Comparison of ENCODE assay signal across 24 mouse cellular contexts in the genomic region with DNA sequence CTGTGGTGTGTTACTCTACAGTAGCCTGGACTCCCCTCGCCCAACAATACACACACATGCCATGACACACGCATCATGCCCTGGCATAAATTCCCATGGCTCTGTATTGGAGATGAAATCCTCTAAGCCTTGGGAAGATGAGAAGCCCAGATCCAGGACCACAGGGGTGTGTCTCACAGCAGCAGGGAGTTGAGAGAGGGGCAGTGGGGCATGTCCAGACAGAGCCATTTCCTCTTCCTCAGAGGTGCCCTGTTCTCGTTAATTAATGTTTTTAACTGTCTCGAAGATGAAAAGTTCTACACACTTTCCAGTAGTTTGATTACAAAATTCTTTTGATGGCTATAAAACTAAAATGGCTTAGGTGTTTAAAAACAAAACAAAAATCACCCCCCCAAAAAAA.
A peak's percentile ranks its signal among the peaks of the same experiment; 100 is the strongest.
DNase-seq lines count a peak whose midpoint lies in the region; ATAC-seq lines count a peak whose summit lies in the region.
"Had no signal": no experiment of that assay in that cellular context is flagged by ENCODE, and none has a peak within 500 bp of the region (broad histone marks: within the 10 kb centered on the region; RNA-seq: fewer than 3 reads in every experiment).

No protein-coding gene starts in this region.

- no peak overlapping the region for H3K4me3 ChIP-seq in embryonic facial prominence, embryonic 15.5 days (replicated peaks)
- no peak overlapping the region for H3K4me3 ChIP-seq in embryonic facial prominence, embryonic 10.5 days
- no peak overlapping the region for H3K4me3 ChIP-seq in kidney, embryonic 16.5 days (ENCODE audit: low read length)
- H3K4me3 ChIP-seq in stomach, embryonic 16.5 days (replicated peaks; ENCODE audit: low read length): no peak overlapping the region
- H3K4me3 ChIP-seq: embryonic facial prominence, embryonic 13.5 days; forebrain, embryonic 10.5 days; forebrain, embryonic 13.5 days; gastrocnemius, adult 2 months; hindbrain, embryonic 12.5 days had no signal

- H3K27ac ChIP-seq in embryonic facial prominence, embryonic 15.5 days (replicated peaks): peak overlapping the region; percentile 8; the same call in 1 of the 2 replicates
- no peak overlapping the region for H3K27ac ChIP-seq in embryonic facial prominence, embryonic 10.5 days (replicated peaks)
- no peak overlapping the region for H3K27ac ChIP-seq in kidney, embryonic 16.5 days (ENCODE audit: low read length)
- H3K27ac ChIP-seq in stomach, embryonic 16.5 days (ENCODE audit: low read length): peak overlapping the region; percentile 67; the same call in 1 of the 2 replicates
- H3K27ac ChIP-seq: embryonic facial prominence, embryonic 13.5 days; forebrain, embryonic 10.5 days; forebrain, embryonic 13.5 days; gastrocnemius, adult 2 months; hindbrain, embryonic 12.5 days had no signal

- 75% methylated on average over 4 of the region's 4 CpGs for WGBS in embryonic facial prominence, embryonic 15.5 days
- 81% methylated on average over 4 of the region's 4 CpGs for WGBS in embryonic facial prominence, embryonic 10.5 days
- 44% methylated on average over 4 of the region's 4 CpGs for WGBS in kidney, embryonic 16.5 days
- WGBS in stomach, embryonic 16.5 days: 77% methylated on average over 4 of the region's 4 CpGs

- no peaks in the 10 kb centered on the region for H3K9me3 ChIP-seq in embryonic facial prominence, embryonic 15.5 days (replicated peaks)
- H3K9me3 ChIP-seq in embryonic facial prominence, embryonic 10.5 days: no peaks in the 10 kb centered on the region
- no peaks in the 10 kb centered on the region for H3K9me3 ChIP-seq in kidney, embryonic 16.5 days (ENCODE audit: low read length)
- H3K9me3 ChIP-seq in stomach, embryonic 16.5 days (replicated peaks; ENCODE audit: control insufficient read depth, low read length): no peaks in the 10 kb centered on the region
- H3K9me3 ChIP-seq: embryonic facial prominence, embryonic 13.5 days; forebrain, embryonic 10.5 days; forebrain, embryonic 13.5 days; hindbrain, embryonic 12.5 days had no signal

- H3K9ac ChIP-seq in embryonic facial prominence, embryonic 15.5 days: no peak overlapping the region
- H3K9ac ChIP-seq in kidney, embryonic 16.5 days (replicated peaks; ENCODE audit: low read length): no peak overlapping the region
- H3K9ac ChIP-seq in stomach, embryonic 16.5 days (ENCODE audit: low read length): no peak overlapping the region
- H3K9ac ChIP-seq: embryonic facial prominence, embryonic 13.5 days; forebrain, embryonic 13.5 days; hindbrain, embryonic 12.5 days had no signal

- H3K36me3 ChIP-seq in embryonic facial prominence, embryonic 15.5 days: no peaks in the 10 kb centered on the region
- no peaks in the 10 kb centered on the region for H3K36me3 ChIP-seq in embryonic facial prominence, embryonic 10.5 days (replicated peaks)
- H3K36me3 ChIP-seq in kidney, embryonic 16.5 days (ENCODE audit: insufficient read depth, low read length): no peaks in the 10 kb centered on the region
- no peaks in the 10 kb centered on the region for H3K36me3 ChIP-seq in stomach, embryonic 16.5 days (ENCODE audit: control insufficient read depth, insufficient read depth, low read length)
- H3K36me3 ChIP-seq: embryonic facial prominence, embryonic 13.5 days; forebrain, embryonic 10.5 days; G1E; hindbrain, embryonic 12.5 days had no signal

- no peak for ATAC-seq in embryonic facial prominence, embryonic 15.5 days (ENCODE audit: insufficient number of reproducible peaks, low FRiP score, low TSS enrichment, low read depth)
- peak; percentile 89 for ATAC-seq in kidney, embryonic 16.5 days (ENCODE audit: low FRiP score, low TSS enrichment)
- ATAC-seq in stomach, embryonic 16.5 days (ENCODE audit: insufficient read depth, low FRiP score): no peak
- ATAC-seq: activated CD4-positive, CD25-positive, alpha-beta regulatory T cell, adult 4 months; forebrain, embryonic 13.5 days; forebrain, embryonic 16.5 days; hindbrain, embryonic 16.5 days had no signal

- no peaks in the 10 kb centered on the region for H3K27me3 ChIP-seq in embryonic facial prominence, embryonic 15.5 days
- no peaks in the 10 kb centered on the region for H3K27me3 ChIP-seq in embryonic facial prominence, embryonic 10.5 days (replicated peaks; ENCODE audit: low read depth, poor library complexity, severe bottlenecking)
- 0 out of 2 replicates have a peak, but pooled peaks cover 3% of the 10 kb centered on the region for H3K27me3 ChIP-seq in kidney, embryonic 16.5 days (ENCODE audit: insufficient read depth, low read length)
- no peaks in the 10 kb centered on the region for H3K27me3 ChIP-seq in stomach, embryonic 16.5 days (ENCODE audit: control insufficient read depth, insufficient read depth, low read length)
- H3K27me3 ChIP-seq: CH12.LX; embryonic facial prominence, embryonic 13.5 days; forebrain, embryonic 13.5 days; hindbrain, embryonic 12.5 days had no signal

- no peak overlapping the region for H3K4me2 ChIP-seq in embryonic facial prominence, embryonic 15.5 days (replicated peaks)
- H3K4me2 ChIP-seq in kidney, embryonic 16.5 days (replicated peaks; ENCODE audit: low read depth, low read length): no peak overlapping the region
- no peak overlapping the region for H3K4me2 ChIP-seq in stomach, embryonic 16.5 days (ENCODE audit: low read depth, low read length)
- H3K4me2 ChIP-seq: embryonic facial prominence, embryonic 13.5 days; forebrain, embryonic 13.5 days; heart, embryonic 11.5 days; hindbrain, embryonic 12.5 days had no signal

- no peak for DNase-seq in embryonic facial prominence, embryonic 10.5 days (ENCODE audit: low spot score)
- no peak for DNase-seq in kidney, adult 9 months
- DNase-seq in 3T3-L1 (ENCODE audit: low read depth, low spot score): peak; percentile 7
- DNase-seq in cerebellum, adult 8-10 months: no peak
- no peak for DNase-seq in frontal cortex, postnatal 25 days (ENCODE audit: low spot score in 2 of 2)
- DNase-seq: B cell, adult 2 months; cerebellum, adult 11-12 months; cerebellum, adult 9-10 months; cerebellum, postnatal 14 days; gastrocnemius, adult 2 months; gastrocnemius, postnatal 14 days had no signal

- H3K4me1 ChIP-seq in embryonic facial prominence, embryonic 15.5 days: no peaks in the 10 kb centered on the region
- H3K4me1 ChIP-seq in embryonic facial prominence, embryonic 10.5 days: peaks cover 13% of the 10 kb centered on the region
- H3K4me1 ChIP-seq in kidney, embryonic 16.5 days (ENCODE audit: insufficient read depth, low read length): 0 out of 2 replicates have a peak, but pooled peaks cover 2% of the 10 kb centered on the region
- H3K4me1 ChIP-seq in stomach, embryonic 16.5 days (ENCODE audit: control insufficient read depth, insufficient read depth, low read length): no peaks in the 10 kb centered on the region
- H3K4me1 ChIP-seq: forebrain, embryonic 13.5 days; hindbrain, embryonic 12.5 days had no signal

Comparison
In these comparisons a context has a peak if more than half of its experiments do, and no peak if none do; other contexts are left out.
1. H3K27ac ChIP-seq: peak in embryonic facial prominence, embryonic 15.5 days (single experiment) and stomach, embryonic 16.5 days (single experiment); none in embryonic facial prominence, embryonic 10.5 days (single experiment) and kidney, embryonic 16.5 days (single experiment).